Mouse (Mus musculus) monocyte, adult 2 months (primary cell): Measurements from ENCODE around the gene Trappc6a.
"Not testable (repeated sequence)": the region's sequence is repeated elsewhere in the genome, so short reads cannot be mapped to it uniquely, and the experiment has no call there.

ENCODE experiments used
- DNase-seq, 2 experiments: peaks; one replicate each; pipeline ENCODE4 v3.0.0; 2022; ENCODE audit warnings: low spot score in 2 of 2, low read depth in 1 of 2

The Trappc6a gene

DNA sequence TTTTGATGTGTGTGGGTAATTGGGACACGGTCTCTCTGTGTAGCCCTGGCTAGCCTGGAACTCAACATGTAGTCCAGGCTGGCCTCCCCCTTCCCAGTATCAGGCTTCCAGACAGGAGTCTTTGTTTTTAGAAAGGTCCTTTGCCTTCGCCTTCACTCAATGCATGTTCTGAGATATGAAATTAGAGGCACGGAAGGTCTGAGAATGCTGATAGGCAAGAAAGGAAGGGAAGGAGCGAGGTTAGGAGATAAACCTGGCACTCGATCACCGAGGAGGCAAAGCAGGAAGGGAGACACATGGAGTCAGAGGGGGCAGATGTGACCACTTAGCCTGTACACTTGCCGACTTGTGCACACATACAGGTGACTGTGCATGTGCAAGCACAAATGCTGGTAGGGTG is 21.6 kb upstream of the Trappc6a start:
- no peak for DNase-seq

DNA sequence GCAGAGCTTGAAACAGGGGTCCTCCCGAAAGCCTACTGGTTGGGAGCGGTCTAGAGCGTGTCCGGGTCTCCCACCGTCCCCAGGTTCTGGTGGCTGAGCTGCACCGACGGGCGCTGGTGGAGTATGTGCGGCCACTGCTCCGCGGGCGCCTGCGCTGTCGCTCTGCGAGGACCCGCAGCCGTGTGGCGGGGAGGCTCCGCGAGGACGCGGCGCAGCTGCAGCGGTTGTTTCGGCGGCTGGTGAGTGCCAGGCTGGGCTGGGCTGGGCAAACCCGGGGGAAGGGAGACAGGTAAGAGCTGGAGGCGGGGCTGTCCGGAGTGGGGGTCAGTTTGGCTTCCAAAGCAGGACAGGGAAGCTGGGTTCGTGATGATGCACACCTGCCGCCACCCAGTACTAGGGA is 18.7 kb upstream of the Trappc6a start:
- no peak for DNase-seq

DNA sequence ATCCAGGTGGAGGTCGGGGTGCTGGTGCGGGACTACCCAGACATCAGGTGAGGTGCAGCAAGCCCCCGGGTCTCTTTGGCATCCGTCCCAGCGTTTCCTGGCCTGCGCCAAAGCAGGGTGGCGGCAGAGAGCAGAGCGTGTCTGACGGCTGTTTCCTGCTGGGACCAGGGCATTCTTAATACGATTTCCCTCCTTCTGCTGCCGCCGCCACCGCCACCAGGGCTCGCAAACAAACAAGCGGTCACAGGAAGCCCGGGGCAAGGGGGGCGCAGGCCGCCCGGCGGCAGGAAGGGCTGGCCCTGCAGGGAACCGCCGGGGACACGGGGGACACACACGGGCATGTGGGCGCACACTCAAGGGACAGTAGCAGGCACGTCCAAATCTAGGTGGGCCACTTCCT is 16.5 kb upstream of the Trappc6a start:
- DNase-seq, result no peak

DNA sequence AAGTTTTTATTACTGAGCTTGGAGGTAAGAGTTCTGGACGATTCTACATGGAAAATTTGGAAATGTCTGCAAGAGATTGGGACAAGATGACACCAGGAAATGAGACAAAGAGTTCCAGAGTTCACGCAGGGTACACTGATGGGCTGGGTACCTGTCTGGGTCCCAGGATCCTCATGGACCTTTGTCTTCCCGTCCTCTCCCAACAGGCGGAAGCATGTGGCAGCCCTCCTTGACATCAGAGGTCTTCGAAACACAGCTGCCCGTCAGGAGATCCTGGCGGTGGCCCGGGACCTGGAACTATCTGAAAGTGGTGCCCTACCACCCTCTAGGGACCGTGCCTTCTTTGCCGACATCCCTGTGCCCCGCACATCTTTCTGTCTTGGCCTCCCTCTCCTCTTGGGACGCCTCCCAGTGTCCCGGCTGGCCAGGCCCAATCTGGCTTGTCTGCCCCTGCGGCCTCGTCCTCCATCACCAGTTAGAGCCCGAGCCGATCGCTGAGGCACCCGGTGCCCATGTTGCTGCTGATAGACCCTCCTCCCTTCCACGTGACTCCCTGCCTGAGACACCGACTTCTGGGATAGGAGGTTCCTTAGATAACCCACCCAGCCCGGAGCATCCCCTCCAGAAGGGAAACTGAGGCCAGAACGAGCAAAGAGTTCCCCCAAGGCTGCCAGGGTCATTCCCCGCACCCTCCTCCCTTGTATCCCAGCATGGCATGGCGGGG is 13.3 kb upstream of the Trappc6a start:
- no peak for DNase-seq

DNA sequence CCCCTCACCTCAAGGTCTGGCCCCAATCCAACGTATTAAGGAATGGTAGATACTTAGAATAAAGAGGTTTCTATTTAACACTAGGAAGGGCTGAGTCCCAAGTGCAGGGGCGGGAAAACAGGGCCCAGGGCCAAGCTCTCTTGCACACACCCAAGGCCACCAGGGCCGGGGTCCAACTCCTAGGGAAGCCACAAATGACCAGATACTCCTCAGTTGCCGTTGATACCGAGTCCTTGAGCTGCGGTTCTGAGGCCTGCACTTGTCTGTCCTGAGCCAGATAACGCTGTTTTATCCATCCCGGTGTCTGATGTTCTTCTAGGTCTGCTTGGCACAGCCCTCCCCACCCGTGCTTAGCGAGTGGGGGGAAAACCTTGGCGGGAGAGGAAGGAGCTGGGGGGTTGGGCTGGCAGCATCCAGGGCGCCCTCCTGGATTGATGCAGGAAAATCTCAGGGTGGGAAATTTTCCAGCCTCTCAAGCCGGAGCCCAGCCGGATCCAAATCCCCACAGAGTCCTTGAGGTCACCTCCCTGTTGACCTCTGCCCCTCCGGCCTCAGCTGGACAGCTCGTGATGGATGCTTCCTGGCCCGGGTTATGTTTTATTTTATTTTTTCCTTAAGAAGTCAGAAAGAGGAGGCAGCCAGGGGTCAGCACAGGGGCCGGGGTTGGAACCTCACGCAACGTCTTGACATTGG is 12.5 kb upstream of the Trappc6a start:
- DNase-seq, result no peak

DNA sequence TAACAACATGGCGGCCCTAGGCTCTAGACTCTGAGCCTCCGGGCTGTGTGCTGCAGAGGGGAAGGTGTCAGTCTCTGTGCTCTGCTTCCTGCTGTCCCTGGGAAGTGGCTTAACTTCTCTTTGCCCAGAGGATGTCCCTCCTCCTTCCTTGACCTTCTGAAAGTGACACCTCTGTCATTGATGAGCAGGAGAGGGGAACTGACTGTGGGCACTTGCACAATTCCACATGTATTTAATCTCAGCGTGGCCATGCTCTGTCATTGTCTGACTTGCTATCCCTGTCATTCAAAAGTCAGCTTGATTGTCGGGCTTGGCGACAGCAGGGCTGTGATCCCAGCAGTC is 12.0 kb upstream of the Trappc6a start:
- no peak for DNase-seq

- no peak for DNase-seq
Measured at GRCm38 (mm10) chr7:19498326-19498725, 9.9 kb upstream of the Trappc6a start.

DNA sequence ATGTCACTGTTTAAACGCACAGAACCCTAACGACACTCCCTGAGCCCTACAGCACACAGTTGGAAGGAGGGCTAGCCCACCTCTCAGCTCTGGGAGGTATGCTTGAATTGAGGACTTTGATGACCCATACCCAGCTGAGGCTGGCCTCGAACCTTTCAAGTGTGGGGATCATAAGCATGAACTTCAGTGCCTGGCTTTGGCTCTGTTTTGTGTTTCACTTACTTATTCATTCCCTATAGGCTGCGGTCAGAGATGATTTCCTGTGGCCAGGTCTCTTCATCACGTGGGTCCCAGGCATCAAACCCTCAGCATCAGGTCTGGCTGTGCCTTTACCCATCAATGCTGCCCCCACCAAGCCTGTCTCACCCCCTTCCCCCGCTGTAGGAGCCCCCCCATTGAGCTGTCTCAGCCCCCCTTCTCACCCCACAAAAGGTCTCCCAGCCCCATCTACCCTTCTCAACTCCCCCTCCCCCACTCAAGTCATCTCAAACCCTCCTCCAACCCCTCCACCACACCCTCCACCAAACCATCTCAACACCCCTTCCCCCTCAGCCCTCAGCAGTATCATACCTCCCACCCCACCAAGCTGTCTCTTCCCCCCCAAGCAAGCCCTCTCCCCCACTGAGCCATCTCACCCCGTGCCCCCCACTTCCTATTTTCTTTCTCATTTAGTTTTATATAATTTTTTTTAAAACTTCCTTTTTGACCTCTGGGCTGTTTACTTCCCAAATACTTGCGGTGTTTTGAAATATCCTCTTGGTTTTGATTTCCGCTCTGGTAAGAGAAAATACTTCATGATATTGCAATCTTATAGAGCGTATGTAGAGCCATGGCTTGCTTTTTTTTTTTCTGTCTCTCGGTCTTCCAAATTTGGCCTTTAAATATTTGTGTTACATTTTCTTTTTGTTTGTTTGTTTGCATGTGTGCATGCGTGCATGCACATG is 7.5 kb upstream of the Trappc6a start:
- no peak for DNase-seq

- no peak for DNase-seq
Measured at GRCm38 (mm10) chr7:19501658-19502057, 6.5 kb upstream of the Trappc6a start.

GRCm38 (mm10) chr7:19503481-19504068 is 4.6 kb upstream of the Trappc6a start:
- DNase-seq, result no peak

DNA sequence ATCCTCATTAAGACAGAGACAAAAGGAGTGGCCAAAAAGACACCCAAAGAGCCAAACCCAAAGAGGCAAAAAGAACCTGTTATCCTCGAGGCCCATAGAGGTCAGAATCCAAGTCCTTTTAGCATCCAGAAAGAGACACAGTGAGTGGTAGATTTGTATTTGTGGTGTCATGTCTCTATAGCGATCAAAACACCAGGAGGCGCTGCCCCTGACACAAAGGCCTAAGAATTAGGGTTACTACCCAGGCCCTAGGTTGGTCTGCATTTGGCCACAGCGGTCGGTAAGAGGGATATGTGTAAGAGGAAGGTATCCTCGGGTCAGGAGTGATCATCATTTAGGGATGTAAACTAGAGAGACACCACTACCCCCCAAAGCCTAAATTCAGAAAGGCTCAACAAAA is 1.9 kb upstream of the Trappc6a start:
- DNase-seq, result no peak

- no peak for DNase-seq
Measured at GRCm38 (mm10) chr7:19506969-19507611, 1.1 kb upstream of the Trappc6a start.

DNA sequence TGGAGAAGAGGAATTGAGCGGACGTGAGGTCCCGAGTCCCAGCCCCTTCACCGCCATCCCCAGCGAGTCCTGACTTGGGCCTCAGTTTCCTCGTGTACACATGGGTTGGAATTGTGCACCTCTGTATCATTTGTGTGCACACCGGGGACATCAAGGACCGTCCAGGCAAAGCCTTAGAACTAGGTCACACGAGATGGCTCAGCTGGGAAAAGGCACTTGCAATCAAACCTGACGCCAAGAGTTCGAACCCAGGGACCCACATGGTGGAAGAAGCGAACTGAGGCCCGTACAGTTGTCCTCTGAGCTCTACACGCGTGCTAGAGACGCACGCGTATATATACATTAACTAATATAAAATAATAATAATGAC is 598 bp upstream of the Trappc6a start:
- DNase-seq, result no peak

DNA sequence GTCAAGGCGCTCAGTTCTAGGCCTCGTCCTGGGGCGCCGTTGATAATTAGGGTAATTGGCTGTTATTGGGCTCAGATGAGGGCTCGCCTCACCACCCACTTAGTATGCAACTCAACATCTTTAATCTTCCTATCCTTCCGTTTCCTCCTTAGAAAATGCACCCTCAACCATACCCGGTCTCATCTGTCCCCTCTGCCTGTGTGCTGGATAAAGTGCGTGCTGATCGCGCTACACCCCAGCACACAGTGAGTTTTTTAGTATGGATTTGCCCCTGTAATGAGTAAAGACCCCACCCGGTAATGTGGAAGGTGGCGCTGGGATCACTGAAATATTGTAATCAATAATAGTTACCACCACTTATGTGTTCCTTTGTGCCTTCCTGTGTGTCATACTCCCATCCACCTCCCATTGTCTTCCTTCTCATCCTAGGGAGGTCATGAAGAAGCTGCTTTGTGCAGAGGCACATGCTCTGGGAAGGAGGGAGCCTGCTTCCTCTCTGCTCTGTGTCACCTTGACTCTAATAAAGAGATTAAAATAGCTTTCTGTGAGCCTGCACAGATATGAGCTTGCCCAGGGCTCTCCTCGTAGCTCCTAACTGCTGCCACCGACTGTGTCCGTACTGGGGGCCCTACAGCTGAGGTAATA is 851 bp downstream of the Trappc6a start:
- DNase-seq, result no peak

GRCm38 (mm10) chr7:19509786-19510185 is 1.6 kb downstream of the Trappc6a start:
- DNase-seq, result no peak

GRCm38 (mm10) chr7:19511934-19512333 is 3.7 kb downstream of the Trappc6a start:
- not testable (repeated sequence) for DNase-seq

DNA sequence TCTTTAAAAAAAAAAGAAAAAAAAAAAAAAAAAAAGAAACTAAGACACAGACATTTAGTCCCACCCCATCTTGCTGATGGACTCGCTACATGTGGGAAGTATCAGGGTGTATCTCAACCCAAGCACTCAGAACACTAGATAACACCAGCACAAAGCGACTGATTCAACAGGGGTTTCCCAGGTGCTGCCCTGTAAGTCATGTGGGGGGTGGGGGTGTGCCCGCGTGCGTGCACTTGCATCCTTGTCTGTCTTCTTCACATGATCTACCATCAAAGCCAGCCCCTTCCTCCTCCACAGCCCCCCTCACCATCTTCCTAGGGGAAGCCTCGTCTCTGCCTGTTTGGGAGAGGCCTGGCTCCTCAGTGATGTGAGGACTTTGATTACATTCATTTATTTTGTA is 4.2 kb downstream of the Trappc6a start:
- DNase-seq, result no peak

GRCm38 (mm10) chr7:19517652-19518365 is 9.6 kb downstream of the Trappc6a start, which contains the start of gene Nkpd1:
Gene Nkpd1, plus strand, starts transcription at chr7:19517838.
- DNase-seq, result no peak

GRCm38 (mm10) chr7:19520032-19520431 is 11.8 kb downstream of the Trappc6a start:
- no peak for DNase-seq
